30 mouse cellular contexts compared by ENCODE assay signal in genomic region chr12:90041038-90041437, GRCm38 (mm10).
"Had no signal": no experiment of that assay in that cellular context is flagged by ENCODE, and none has a peak within 500 bp of the region (broad histone marks: within the 10 kb centered on the region; RNA-seq: fewer than 3 reads in every experiment).

No protein-coding gene starts in this region.

- H3K4me3 ChIP-seq: left cerebral cortex, adult 2 months; limb, embryonic 10.5 days; limb, embryonic 12.5 days; limb, embryonic 13.5 days; limb, embryonic 15.5 days; liver, embryonic 12.5 days; liver, embryonic 13.5 days; liver, embryonic 15.5 days; lung, embryonic 15.5 days; megakaryocyte, embryonic 14.5 days; midbrain, embryonic 10.5 days; midbrain, embryonic 12.5 days; midbrain, embryonic 13.5 days; neural tube, embryonic 12.5 days had no signal

- H3K27ac ChIP-seq: left cerebral cortex, adult 2 months; limb, embryonic 10.5 days; limb, embryonic 12.5 days; limb, embryonic 13.5 days; limb, embryonic 15.5 days; liver, embryonic 12.5 days; liver, embryonic 13.5 days; liver, embryonic 14.5 days; liver, embryonic 15.5 days; lung, embryonic 15.5 days; macrophage; midbrain, embryonic 10.5 days; midbrain, embryonic 12.5 days; midbrain, embryonic 13.5 days; neural tube, embryonic 12.5 days had no signal

- DNase-seq: left cerebral cortex, postnatal 4 days; liver; liver, embryonic 13.5 days; liver, postnatal 0 days; lung, adult 18-20 months; lung, adult 2 months; lung, embryonic 14.5 days; lung, postnatal 10 days; lung, postnatal 14 days; lung, postnatal 36 days; lung, postnatal 4 days; midbrain, embryonic 14.5 days had no signal

- H3K36me3 ChIP-seq: limb, embryonic 10.5 days; limb, embryonic 12.5 days; limb, embryonic 13.5 days; limb, embryonic 15.5 days; liver, embryonic 12.5 days; liver, embryonic 13.5 days; liver, embryonic 15.5 days; lung, embryonic 15.5 days; midbrain, embryonic 10.5 days; midbrain, embryonic 12.5 days; midbrain, embryonic 13.5 days; neural tube, embryonic 12.5 days had no signal

- ATAC-seq: liver, embryonic 12.5 days; liver, postnatal 0 days; lung, postnatal 0 days; midbrain, embryonic 13.5 days; midbrain, embryonic 16.5 days had no signal

- H3K4me1 ChIP-seq: limb, embryonic 10.5 days; limb, embryonic 12.5 days; limb, embryonic 13.5 days; limb, embryonic 15.5 days; liver, embryonic 12.5 days; liver, embryonic 13.5 days; liver, embryonic 15.5 days; lung, embryonic 15.5 days; megakaryocyte, embryonic 14.5 days; midbrain, embryonic 10.5 days; midbrain, embryonic 12.5 days; midbrain, embryonic 13.5 days; neural tube, embryonic 12.5 days had no signal

- H3K27me3 ChIP-seq: limb, embryonic 12.5 days; limb, embryonic 13.5 days; limb, embryonic 15.5 days; liver, embryonic 12.5 days; liver, embryonic 13.5 days; liver, embryonic 15.5 days; lung, embryonic 15.5 days; megakaryocyte, embryonic 14.5 days; midbrain, embryonic 12.5 days; midbrain, embryonic 13.5 days; neural tube, embryonic 12.5 days had no signal

- H3K9me3 ChIP-seq: limb, embryonic 10.5 days; limb, embryonic 12.5 days; limb, embryonic 13.5 days; limb, embryonic 15.5 days; liver, embryonic 12.5 days; liver, embryonic 13.5 days; liver, embryonic 15.5 days; lung, embryonic 15.5 days; megakaryocyte, embryonic 14.5 days; midbrain, embryonic 10.5 days; midbrain, embryonic 12.5 days; midbrain, embryonic 13.5 days; neural tube, embryonic 12.5 days had no signal

- H3K9ac ChIP-seq: limb, embryonic 12.5 days; limb, embryonic 13.5 days; limb, embryonic 15.5 days; liver, embryonic 12.5 days; liver, embryonic 13.5 days; liver, embryonic 14.5 days; liver, embryonic 15.5 days; liver, postnatal 0 days; lung, embryonic 14.5 days; lung, embryonic 15.5 days; midbrain, embryonic 12.5 days; midbrain, embryonic 13.5 days; neural tube, embryonic 12.5 days had no signal

- H3K4me2 ChIP-seq: limb, embryonic 12.5 days; limb, embryonic 13.5 days; limb, embryonic 15.5 days; liver, embryonic 11.5 days; liver, embryonic 12.5 days; liver, embryonic 13.5 days; liver, embryonic 15.5 days; lung, embryonic 14.5 days; lung, embryonic 15.5 days; midbrain, embryonic 12.5 days; midbrain, embryonic 13.5 days; neural tube, embryonic 12.5 days had no signal
